Mouse (Mus musculus) spleen, postnatal 36 days (tissue): ENCODE data around the gene Selenbp1.
"Not testable (repeated sequence)": the region's sequence is repeated elsewhere in the genome, so short reads cannot be mapped to it uniquely, and the experiment has no call there.

Source experiments
- DNase-seq, 2 experiments: peaks; one replicate each; pipeline ENCODE4 v3.0.0; 2022; ENCODE audit warnings: low spot score in 2 of 2, mixed read lengths in 1 of 2

Selenbp1 gene

GRCm38 (mm10) chr3:94932809-94933564 is at the start of gene Selenbp1:
Gene Selenbp1, plus strand, starts transcription at chr3:94933056.
- peak; percentile 71 to 77 for DNase-seq

DNA sequence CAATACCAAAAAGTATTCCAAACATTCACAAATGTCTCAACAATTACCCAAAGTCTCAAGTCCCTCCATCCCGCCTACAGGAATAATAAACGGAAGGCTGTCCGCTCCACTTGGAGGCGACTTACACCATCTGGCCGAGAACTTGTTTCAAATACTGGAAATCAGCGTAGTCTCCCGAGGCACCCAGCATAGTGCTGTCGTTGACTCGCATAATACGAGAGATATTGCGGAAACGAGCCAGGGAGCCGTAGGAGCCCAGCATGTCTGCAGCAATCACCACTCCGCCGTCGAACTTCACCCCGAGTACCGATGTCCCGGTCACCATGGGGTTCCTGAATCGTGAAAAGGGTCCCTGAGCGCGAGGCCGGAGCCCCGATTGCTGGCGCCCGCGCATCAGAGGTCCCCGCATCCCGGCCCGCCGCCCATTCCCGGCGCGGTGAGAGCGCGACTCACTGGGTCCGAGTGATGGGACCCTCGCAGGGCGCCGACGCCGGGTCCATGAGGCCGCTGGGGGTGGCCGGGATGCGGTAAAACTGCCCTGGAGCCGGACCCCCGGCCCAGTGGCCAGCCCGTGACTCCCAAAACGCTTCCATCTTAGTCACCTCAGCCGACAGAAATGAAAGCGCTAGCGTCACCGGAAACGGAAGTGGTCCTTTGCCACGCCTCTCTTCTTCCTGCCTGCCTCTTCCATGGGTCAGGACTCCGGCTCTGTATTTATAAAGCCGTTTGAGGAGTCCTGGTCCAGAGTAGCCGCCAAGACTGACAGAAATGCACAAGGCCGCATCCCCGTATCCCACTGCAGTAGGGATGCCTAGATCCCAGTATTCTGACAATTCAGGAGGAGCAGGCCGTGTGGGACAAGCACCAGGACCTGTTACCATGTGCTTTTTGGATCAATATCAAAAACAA is 46.3 kb upstream of the Selenbp1 start, which contains the start of gene Psmb4:
Psmb4 (minus strand) TSS at position 646 of the 909 bp plus-strand sequence.
- peak; percentile 83 to 86 for DNase-seq

DNA sequence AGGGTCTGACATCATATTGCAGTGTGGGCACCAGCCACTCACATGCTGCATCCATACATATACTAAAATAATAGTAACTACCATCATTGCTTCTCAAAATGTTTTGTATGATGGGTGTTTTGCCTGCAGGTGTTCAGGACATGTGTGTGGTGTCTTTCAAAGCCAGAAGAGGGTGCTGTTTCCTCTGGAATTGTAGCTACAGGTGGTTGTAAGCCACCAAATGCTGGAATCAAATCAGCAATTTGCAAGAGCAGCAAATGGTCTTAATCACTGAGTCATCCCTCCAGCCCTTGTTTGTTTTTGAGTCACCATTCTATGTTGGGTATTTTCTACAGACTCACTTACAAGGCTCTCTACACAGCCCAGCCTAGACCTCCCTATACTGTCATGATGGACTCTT is 44.3 kb upstream of the Selenbp1 start:
- DNase-seq: no peak

- no peak for DNase-seq
Measured at GRCm38 (mm10) chr3:94894076-94894475, 38.8 kb upstream of the Selenbp1 start.

- peak; percentile 38 to 40 for DNase-seq
Measured at GRCm38 (mm10) chr3:94902747-94903146, 30.1 kb upstream of the Selenbp1 start.

GRCm38 (mm10) chr3:94904759-94905158 is 28.1 kb upstream of the Selenbp1 start:
- DNase-seq: not testable (repeated sequence)

- DNase-seq: peak; percentile 6 to 37
Measured at GRCm38 (mm10) chr3:94906482-94906881, 26.4 kb upstream of the Selenbp1 start.

DNA sequence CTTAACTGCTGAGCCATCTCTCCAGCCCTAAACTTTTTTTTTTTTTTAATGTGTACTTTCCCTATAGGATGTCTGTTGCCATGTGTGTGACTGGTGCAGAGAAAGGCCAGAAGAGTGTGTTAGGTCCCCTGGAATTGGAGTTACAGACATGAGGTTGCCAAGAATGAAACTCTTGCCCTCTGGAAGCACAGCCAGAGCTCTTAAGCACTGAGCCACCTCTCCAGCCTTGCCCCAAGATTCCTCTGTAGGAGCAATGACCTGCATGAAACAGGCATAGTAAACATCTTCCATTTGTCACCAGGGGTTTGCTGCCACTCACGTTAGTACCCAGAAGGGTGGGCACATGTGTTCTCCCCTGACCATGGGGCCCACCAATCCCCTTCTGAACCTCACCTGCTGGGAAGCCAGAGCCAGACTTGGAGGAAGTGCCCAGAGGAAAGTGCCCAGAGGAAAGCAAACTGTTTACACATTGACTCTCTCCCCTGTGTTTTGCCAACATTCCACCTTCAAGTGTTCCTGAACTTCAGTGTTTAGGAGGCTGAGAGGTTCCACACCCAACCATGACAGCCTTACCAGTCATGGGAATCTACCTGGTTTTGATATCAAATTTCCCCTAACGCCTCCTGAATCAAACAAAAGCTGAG is 21.7 kb upstream of the Selenbp1 start:
- DNase-seq: no peak

- no peak for DNase-seq
Measured at GRCm38 (mm10) chr3:94913801-94914200, 19.1 kb upstream of the Selenbp1 start.

GRCm38 (mm10) chr3:94915903-94916741 is 16.7 kb upstream of the Selenbp1 start:
- no peak for DNase-seq

DNA sequence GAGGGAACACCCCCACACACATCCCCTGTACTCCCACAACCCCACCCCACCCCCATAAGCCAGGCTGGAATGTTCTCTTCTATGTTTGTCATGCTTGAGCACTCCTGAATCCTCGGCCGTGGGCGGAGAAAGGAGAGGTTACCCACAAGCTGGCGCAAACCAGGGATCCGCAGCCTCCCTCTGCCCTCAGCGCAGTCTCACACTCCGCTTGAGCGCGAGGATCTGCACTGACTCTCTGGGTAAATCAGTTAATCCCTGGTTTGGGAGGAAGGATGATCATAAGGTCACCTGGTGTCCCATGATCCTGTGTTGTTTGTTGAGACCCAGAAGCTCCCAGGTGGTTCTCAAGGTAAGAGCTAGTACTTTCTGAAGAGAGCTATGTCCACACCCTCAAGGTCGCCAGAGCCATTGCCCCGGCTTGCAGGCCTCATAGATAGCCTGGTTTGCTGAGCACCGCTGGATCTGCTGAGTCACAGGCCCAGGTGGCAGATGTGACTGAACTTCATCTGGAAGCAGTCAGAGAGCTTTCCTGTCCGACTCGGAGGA is 15.0 kb upstream of the Selenbp1 start:
- DNase-seq: peak; percentile 30 to 62

DNA sequence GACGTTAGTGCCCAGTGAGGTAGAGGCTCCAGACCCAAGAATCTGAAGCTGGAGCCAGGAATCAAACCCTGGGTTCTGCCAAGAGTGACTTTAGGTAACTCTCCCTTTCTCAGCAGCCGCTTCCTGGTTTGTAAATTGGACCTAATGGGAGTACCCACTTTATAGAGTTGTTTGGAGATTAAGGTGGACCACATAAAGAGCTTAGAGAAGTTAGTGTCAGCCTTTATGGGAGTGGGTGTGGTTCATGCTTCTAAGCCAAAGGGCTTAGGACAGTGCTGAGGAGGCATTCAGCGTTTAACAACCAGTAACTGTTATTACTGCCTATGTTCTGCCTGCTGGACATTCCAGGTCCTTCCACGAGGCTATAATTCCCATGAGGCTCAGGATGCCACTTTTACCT is 14.0 kb upstream of the Selenbp1 start:
- DNase-seq: no peak

DNA sequence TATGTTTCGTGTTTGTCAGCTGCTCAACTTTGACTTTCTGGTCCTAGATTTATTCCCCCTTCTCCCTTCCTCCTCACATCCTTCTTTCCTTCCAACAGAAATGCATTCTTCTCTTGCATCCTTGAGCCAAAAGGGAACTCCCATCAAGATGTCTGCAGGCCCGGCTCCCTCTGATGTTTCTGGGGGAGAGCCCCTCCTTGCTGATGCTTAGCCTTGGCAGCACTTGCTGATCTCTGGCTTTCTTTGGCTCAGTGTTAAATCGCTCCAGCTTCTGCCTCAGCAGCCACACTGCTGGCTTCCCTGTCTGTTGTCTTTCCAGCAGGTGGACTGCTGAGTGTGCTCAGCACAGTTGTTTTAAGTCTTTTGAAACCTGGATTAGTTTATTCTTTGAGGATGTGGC is 11.8 kb upstream of the Selenbp1 start:
- DNase-seq: no peak

- DNase-seq: no peak
Measured at GRCm38 (mm10) chr3:94922333-94922732, 10.5 kb upstream of the Selenbp1 start.

DNA sequence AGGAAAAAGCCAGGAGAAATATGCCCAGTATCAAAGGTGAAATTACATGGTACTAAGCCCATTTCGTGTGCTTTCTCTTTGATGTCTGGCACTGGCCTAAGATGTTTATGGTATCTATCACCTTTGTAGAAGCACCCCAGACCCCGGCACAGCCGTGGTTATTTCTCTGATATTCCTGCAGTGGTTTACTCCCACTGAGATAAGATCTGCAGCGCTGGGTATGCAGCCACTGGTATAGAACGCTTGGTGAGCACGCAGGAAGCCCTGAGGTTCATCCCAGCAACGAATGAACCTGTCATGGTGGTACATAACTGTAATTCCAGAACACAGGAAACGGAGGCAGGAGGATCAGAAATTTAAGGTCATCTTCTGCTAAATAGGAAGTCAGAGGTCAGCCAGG is 8.2 kb upstream of the Selenbp1 start:
- DNase-seq: no peak

GRCm38 (mm10) chr3:94926301-94926736 is 6.5 kb upstream of the Selenbp1 start:
- not testable (repeated sequence) for DNase-seq

DNA sequence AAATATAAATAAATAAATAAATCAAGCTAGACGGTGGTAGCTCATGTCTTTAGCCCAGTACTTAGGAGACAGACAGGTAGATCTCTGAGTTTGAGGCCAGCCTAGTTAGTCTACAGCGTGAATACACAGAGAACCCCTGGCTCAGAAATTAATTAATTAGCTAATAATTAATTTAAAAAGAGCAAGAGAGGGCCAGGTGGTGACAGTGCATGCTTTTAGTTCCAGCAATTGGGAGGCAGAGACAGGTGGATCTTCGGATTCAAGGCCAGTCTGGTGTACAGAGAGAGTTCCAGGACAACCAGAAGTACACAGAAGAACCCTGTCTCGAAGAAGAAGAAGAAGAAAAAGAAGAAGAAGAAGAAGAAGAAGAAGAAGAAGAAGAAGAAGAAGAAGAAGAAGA is 3.9 kb upstream of the Selenbp1 start:
- not testable (repeated sequence) for DNase-seq

DNA sequence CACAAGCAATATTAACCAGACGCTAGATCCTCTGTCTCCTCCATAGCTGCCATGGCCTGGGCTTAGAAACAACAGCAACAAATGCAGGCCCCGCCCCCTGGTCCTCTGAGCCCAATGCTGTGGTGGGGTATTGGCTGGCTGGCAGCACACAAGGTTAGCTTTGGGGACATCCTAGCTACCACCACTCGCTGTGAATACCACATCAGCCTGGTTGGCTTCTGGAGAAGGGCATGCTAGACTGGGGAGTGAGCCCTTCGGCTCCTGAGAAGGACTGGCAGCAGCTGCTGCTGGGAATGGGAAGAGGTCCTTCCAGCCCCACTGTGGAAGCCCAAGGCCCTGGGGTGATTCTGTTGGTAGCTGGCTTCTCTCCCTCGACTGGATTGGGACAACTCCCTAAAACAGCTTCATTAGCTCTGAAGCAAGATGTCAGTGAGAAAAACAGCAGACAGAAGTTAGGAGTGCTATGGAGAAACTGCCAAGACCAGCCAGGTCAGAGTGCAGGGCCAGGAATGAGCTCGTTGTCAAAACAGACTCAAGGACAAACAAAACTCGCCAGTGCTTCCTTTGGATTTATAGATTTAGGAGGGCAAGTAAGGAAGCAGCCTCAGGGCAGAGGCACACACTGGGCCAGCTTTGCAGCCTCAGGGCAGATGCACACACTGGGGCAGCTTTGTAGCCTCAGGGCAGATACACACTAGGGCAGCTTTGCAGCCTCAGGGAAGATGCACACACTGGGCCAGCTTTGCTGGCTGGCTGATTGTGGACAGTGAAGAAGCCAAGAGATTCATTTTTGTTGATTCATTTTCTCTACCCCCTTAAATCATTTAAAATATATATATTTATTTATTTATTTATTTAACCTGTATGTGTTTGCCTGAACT is 2.2 kb upstream of the Selenbp1 start:
- DNase-seq: not testable (repeated sequence)

- not testable (repeated sequence) for DNase-seq
Measured at GRCm38 (mm10) chr3:94931427-94932082, 1.3 kb upstream of the Selenbp1 start.
